Mouse (Mus musculus): ENCODE results near the gene Prkag2. TPM values are rescaled to one million over a fixed set of nuclear protein-coding genes. Genes with fewer than 3 reads are reported as not detected.

Gene Prkag2
- polyA plus RNA-seq, 1 experiment, result 103 TPM

- peaks cover 4% of the 10 kb centered on the region; the same call in 1 of the 2 replicates for H3K4me1 ChIP-seq (ENCODE audit: control insufficient read depth, insufficient read depth, low read length)
- no peak overlapping the region for H3K4me3 ChIP-seq (ENCODE audit: insufficient read depth, low read length)
- H3K27ac ChIP-seq (ENCODE audit: insufficient read depth, low read length), result no peak overlapping the region; the same call in 1 of the 2 replicates
- TF ChIP-seq CTCF (IDR thresholded peaks at IDR 0.05; ENCODE audit: extremely low read depth, insufficient read depth, low read length) (no peak), POLR2A (IDR thresholded peaks at IDR 0.05; ENCODE audit: extremely low read depth, insufficient read depth, low read length) (no peak)
Observed at GRCm38 (mm10) chr5:24952842-24953741, 147.3 kb downstream of the Prkag2 start.

- Histone ChIP-seq H3K4me3 (ENCODE audit: insufficient read depth, low read length) (no peak overlapping the region), H3K27ac (ENCODE audit: insufficient read depth, low read length) (no peak overlapping the region)
- TF ChIP-seq CTCF (IDR thresholded peaks at IDR 0.05; ENCODE audit: extremely low read depth, insufficient read depth, low read length), result no peak
- no peak for TF ChIP-seq POLR2A (IDR thresholded peaks at IDR 0.05; ENCODE audit: extremely low read depth, insufficient read depth, low read length)
Observed at GRCm38 (mm10) chr5:24952212-24952611, 148.2 kb downstream of the Prkag2 start.

GRCm38 (mm10) chr5:24950891-24951574 is 149.4 kb downstream of the Prkag2 start:
- Histone ChIP-seq H3K4me3 (ENCODE audit: insufficient read depth, low read length) (no peak overlapping the region), H3K4me1 (ENCODE audit: control insufficient read depth, insufficient read depth, low read length) (peaks cover 4% of the 10 kb centered on the region; the same call in 1 of the 2 replicates), H3K27ac (ENCODE audit: insufficient read depth, low read length) (no peak overlapping the region)
- TF ChIP-seq POLR2A (IDR thresholded peaks at IDR 0.05; ENCODE audit: extremely low read depth, insufficient read depth, low read length), result no peak
- TF ChIP-seq CTCF (IDR thresholded peaks at IDR 0.05; ENCODE audit: extremely low read depth, insufficient read depth, low read length), result no peak

More at GRCm38 (mm10) chr5:24952212-24952611, 148.2 kb downstream of the Prkag2 start:
- H3K4me1 ChIP-seq (ENCODE audit: control insufficient read depth, insufficient read depth, low read length), result peaks cover 4% of the 10 kb centered on the region; the same call in 1 of the 2 replicates

- no peak overlapping the region for H3K27ac ChIP-seq (ENCODE audit: insufficient read depth, low read length)
- no peak overlapping the region for H3K4me3 ChIP-seq (ENCODE audit: insufficient read depth, low read length)
- TF ChIP-seq CTCF (IDR thresholded peaks at IDR 0.05; ENCODE audit: extremely low read depth, insufficient read depth, low read length) (no peak), POLR2A (IDR thresholded peaks at IDR 0.05; ENCODE audit: extremely low read depth, insufficient read depth, low read length) (no peak)
- H3K4me1 ChIP-seq (ENCODE audit: control insufficient read depth, insufficient read depth, low read length), result peaks cover 4% of the 10 kb centered on the region; the same call in 1 of the 2 replicates
Observed at GRCm38 (mm10) chr5:24950039-24950438, 150.4 kb downstream of the Prkag2 start.

- Histone ChIP-seq H3K4me1 (ENCODE audit: control insufficient read depth, insufficient read depth, low read length) (no peaks in the 10 kb centered on the region), H3K27ac (ENCODE audit: insufficient read depth, low read length) (no peak overlapping the region), H3K4me3 (ENCODE audit: insufficient read depth, low read length) (no peak overlapping the region)
- TF ChIP-seq CTCF (IDR thresholded peaks at IDR 0.05; ENCODE audit: extremely low read depth, insufficient read depth, low read length) (no peak), POLR2A (IDR thresholded peaks at IDR 0.05; ENCODE audit: extremely low read depth, insufficient read depth, low read length) (no peak)
Observed at GRCm38 (mm10) chr5:24938046-24938822, 162.2 kb downstream of the Prkag2 start.

GRCm38 (mm10) chr5:24936451-24936850 is 164.0 kb downstream of the Prkag2 start:
- no peak overlapping the region for H3K4me3 ChIP-seq (ENCODE audit: insufficient read depth, low read length)
- no peaks in the 10 kb centered on the region for H3K4me1 ChIP-seq (ENCODE audit: control insufficient read depth, insufficient read depth, low read length)
- no peak overlapping the region for H3K27ac ChIP-seq (ENCODE audit: insufficient read depth, low read length)
- TF ChIP-seq POLR2A (IDR thresholded peaks at IDR 0.05; ENCODE audit: extremely low read depth, insufficient read depth, low read length) (no peak), CTCF (IDR thresholded peaks at IDR 0.05; ENCODE audit: extremely low read depth, insufficient read depth, low read length) (no peak)

DNA sequence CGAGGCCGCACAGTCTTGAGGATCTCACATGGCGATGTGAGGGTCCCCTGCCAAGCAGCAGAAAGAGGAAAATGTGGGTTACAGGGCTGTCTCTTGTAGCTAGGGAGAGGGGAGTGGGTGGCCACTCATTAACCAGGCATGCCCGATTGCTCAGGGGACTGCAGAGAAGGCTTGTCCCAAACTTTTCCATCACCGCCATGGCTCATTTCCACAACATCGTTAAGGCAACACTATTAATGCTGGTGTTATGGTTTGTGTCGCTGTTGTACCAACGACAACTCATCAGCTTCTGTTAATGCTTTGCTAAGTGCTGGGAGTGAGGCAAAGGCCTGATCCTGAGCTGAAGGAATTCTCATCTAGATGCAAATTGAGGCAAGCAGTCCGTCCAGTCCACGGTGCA is 165.0 kb downstream of the Prkag2 start:
- Histone ChIP-seq H3K27ac (ENCODE audit: insufficient read depth, low read length) (no peak overlapping the region), H3K4me3 (ENCODE audit: insufficient read depth, low read length) (no peak overlapping the region), H3K4me1 (ENCODE audit: control insufficient read depth, insufficient read depth, low read length) (no peaks in the 10 kb centered on the region)
- no peak for TF ChIP-seq CTCF (IDR thresholded peaks at IDR 0.05; ENCODE audit: extremely low read depth, insufficient read depth, low read length)
- TF ChIP-seq POLR2A (IDR thresholded peaks at IDR 0.05; ENCODE audit: extremely low read depth, insufficient read depth, low read length), result no peak

- H3K27ac ChIP-seq (ENCODE audit: insufficient read depth, low read length), result no peak overlapping the region
- no peak overlapping the region for H3K4me3 ChIP-seq (ENCODE audit: insufficient read depth, low read length)
- TF ChIP-seq CTCF (IDR thresholded peaks at IDR 0.05; ENCODE audit: extremely low read depth, insufficient read depth, low read length) (no peak), POLR2A (IDR thresholded peaks at IDR 0.05; ENCODE audit: extremely low read depth, insufficient read depth, low read length) (no peak)
- H3K4me1 ChIP-seq (ENCODE audit: control insufficient read depth, insufficient read depth, low read length), result no peaks in the 10 kb centered on the region
Observed at GRCm38 (mm10) chr5:24933760-24934159, 166.7 kb downstream of the Prkag2 start.

DNA sequence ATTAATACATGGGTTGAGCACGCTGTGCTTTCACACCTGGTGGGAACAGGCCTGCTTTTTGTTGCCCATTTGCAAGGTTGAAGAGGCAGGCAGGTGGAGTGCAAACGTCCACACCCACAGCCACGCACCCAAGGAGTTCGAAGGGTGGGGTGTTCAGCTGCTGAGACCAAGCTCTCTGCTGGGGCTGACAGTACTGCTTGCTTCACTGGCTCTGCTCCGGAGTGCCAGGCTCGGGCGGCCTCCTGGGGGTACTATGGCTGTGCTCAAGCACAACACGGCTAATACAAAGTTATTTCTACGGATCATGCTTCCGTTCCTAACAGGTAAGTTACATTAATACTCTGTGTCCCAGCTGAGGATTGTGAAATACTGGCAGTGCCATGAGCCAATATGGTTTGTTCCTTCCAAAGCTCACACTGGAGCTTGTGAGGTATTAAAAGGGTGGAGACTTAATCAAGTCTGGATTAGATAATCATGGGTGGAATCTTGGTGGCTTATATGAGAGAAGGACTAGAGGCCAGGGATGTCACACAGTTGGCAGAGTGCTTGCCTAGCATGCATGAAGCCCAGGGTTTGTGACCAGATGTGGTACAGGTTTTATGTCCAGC is 168.8 kb downstream of the Prkag2 start:
- H3K27ac ChIP-seq (ENCODE audit: insufficient read depth, low read length), result no peak overlapping the region
- no peak overlapping the region for H3K4me3 ChIP-seq (ENCODE audit: insufficient read depth, low read length)
- TF ChIP-seq POLR2A (IDR thresholded peaks at IDR 0.05; ENCODE audit: extremely low read depth, insufficient read depth, low read length) (no peak), CTCF (IDR thresholded peaks at IDR 0.05; ENCODE audit: extremely low read depth, insufficient read depth, low read length) (no peak)
- no peaks in the 10 kb centered on the region for H3K4me1 ChIP-seq (ENCODE audit: control insufficient read depth, insufficient read depth, low read length)

All from cortical plate, adult 2 months (tissue).